Mouse (Mus musculus) bone marrow macrophage, adult 2 months (primary cell): ENCODE results near the gene 4921507P07Rik. TPM values are rescaled to one million over a fixed set of nuclear protein-coding genes. Genes with fewer than 3 reads are reported as not detected.
"Not testable (repeated sequence)": the region's sequence is repeated elsewhere in the genome, so short reads cannot be mapped to it uniquely, and the experiment has no call there.

Experiments
- H3K27ac ChIP-seq: 2 replicates; pipeline ENCODE4 v1.5.1; 2012; ENCODE audit warnings: low read depth, low read length; ENCODE audit not compliant: insufficient read depth
- H3K4me1 ChIP-seq: 2 replicates; pipeline ENCODE4 v1.6.1; 2012; ENCODE audit warnings: low read length; ENCODE audit not compliant: control insufficient read depth, insufficient read depth
- H3K4me3 ChIP-seq: 2 replicates; pipeline ENCODE4 v1.5.1; 2012; ENCODE audit warnings: mild to moderate bottlenecking, low read length, moderate library complexity; ENCODE audit not compliant: insufficient read depth
- CTCF ChIP-seq: IDR thresholded peaks from 2 replicates; pipeline ENCODE4 v1.5.1; 2012; ENCODE audit warnings: low read depth, mild to moderate bottlenecking, low read length, moderate library complexity
- POLR2A ChIP-seq: IDR thresholded peaks from 2 replicates; pipeline ENCODE4 v1.6.1; 2012; ENCODE audit warnings: mild to moderate bottlenecking, low read depth, low read length, borderline replicate concordance
- polyA plus RNA-seq: library from polyadenylated mRNA; stranded (reverse); fragments of >200 nt; gene quantifications from 2 replicates; pipeline ENCODE4 v1.2.4, GENCODE M21; 2012; ENCODE audit not compliant: missing spikeins, insufficient read depth, insufficient read length

4921507P07Rik gene
- 0.23 and 0.33 TPM in 2 replicates for polyA plus RNA-seq

- peak within 1 kb of the TSS; percentile 56 for H3K4me3 ChIP-seq
- peaks cover 8% of the 10 kb centered on the region for H3K4me1 ChIP-seq
- no peak within 1 kb of the TSS for H3K27ac ChIP-seq
- TF ChIP-seq CTCF (peak; percentile 67), POLR2A (no peak)
These were observed at the start of gene 4921507P07Rik for GRCm38 (mm10) chr6:50596301-50597211. 4921507P07Rik (minus strand) TSS chr6:50596632.

GRCm38 (mm10) chr6:50644701-50645100, 48.3 kb upstream of the 4921507P07Rik start:
- no peak overlapping the region for H3K4me3 ChIP-seq
- no peak for TF ChIP-seq POLR2A
- no peak for TF ChIP-seq CTCF
- H3K4me1 ChIP-seq = peaks cover 26% of the 10 kb centered on the region
- H3K27ac ChIP-seq = no peak overlapping the region

GRCm38 (mm10) chr6:50641898-50642297, 45.5 kb upstream of the 4921507P07Rik start:
- H3K27ac ChIP-seq = no peak overlapping the region
- H3K4me3 ChIP-seq = no peak overlapping the region
- TF ChIP-seq POLR2A (no peak), CTCF (no peak)
- peaks cover 26% of the 10 kb centered on the region for H3K4me1 ChIP-seq

GRCm38 (mm10) chr6:50640377-50640776, 43.9 kb upstream of the 4921507P07Rik start:
- TF ChIP-seq CTCF (no peak), POLR2A (no peak)
- H3K4me1 ChIP-seq = peaks cover 26% of the 10 kb centered on the region
- no peak overlapping the region for H3K4me3 ChIP-seq
- H3K27ac ChIP-seq = no peak overlapping the region

GRCm38 (mm10) chr6:50639656-50640055, 43.2 kb upstream of the 4921507P07Rik start:
- no peak overlapping the region for H3K4me3 ChIP-seq
- no peak overlapping the region for H3K27ac ChIP-seq
- no peak for TF ChIP-seq POLR2A
- no peak for TF ChIP-seq CTCF
- H3K4me1 ChIP-seq = peaks cover 26% of the 10 kb centered on the region

GRCm38 (mm10) chr6:50626170-50626569, 29.7 kb upstream of the 4921507P07Rik start:
- not testable (repeated sequence) for H3K4me3 ChIP-seq, H3K27ac ChIP-seq, H3K4me1 ChIP-seq

- H3K27ac ChIP-seq, H3K4me3 ChIP-seq, H3K4me1 ChIP-seq: not testable (repeated sequence)
These were observed 21.8 kb upstream of the 4921507P07Rik start for GRCm38 (mm10) chr6:50618273-50618672.

GRCm38 (mm10) chr6:50601620-50602019, 5.2 kb upstream of the 4921507P07Rik start:
- TF ChIP-seq POLR2A = no peak
- TF ChIP-seq CTCF = peak; percentile 95

GRCm38 (mm10) chr6:50598560-50598959, 2.1 kb upstream of the 4921507P07Rik start:
- peaks cover 8% of the 10 kb centered on the region for H3K4me1 ChIP-seq
- no peak overlapping the region for H3K27ac ChIP-seq
- TF ChIP-seq POLR2A = no peak
- no peak for TF ChIP-seq CTCF
- H3K4me3 ChIP-seq = no peak overlapping the region

More at GRCm38 (mm10) chr6:50601620-50602019, 5.2 kb upstream of the 4921507P07Rik start:
- Histone ChIP-seq H3K27ac (no peak overlapping the region), H3K4me1 (peaks cover 8% of the 10 kb centered on the region), H3K4me3 (no peak overlapping the region)

GRCm38 (mm10) chr6:50594372-50594771, 2.1 kb downstream of the 4921507P07Rik start:
- Histone ChIP-seq H3K27ac (no peak overlapping the region), H3K4me3 (no peak overlapping the region), H3K4me1 (peaks cover 8% of the 10 kb centered on the region)
- TF ChIP-seq CTCF = no peak
- no peak for TF ChIP-seq POLR2A
